Mouse (Mus musculus) cerebellum, postnatal 14 days (tissue): ENCODE data around the gene Fxr2.

Experiments used
- DNase-seq, 2 experiments: peaks; one replicate each; pipeline ENCODE4 v3.0.0; 2021; ENCODE audit warnings: mixed read lengths in 2 of 2

Gene Fxr2

GRCm38 (mm10) chr11:69661221-69661881 is 28.6 kb downstream of the Fxr2 start:
- DNase-seq: peak in 1 of 2 experiments; percentile 43

DNA sequence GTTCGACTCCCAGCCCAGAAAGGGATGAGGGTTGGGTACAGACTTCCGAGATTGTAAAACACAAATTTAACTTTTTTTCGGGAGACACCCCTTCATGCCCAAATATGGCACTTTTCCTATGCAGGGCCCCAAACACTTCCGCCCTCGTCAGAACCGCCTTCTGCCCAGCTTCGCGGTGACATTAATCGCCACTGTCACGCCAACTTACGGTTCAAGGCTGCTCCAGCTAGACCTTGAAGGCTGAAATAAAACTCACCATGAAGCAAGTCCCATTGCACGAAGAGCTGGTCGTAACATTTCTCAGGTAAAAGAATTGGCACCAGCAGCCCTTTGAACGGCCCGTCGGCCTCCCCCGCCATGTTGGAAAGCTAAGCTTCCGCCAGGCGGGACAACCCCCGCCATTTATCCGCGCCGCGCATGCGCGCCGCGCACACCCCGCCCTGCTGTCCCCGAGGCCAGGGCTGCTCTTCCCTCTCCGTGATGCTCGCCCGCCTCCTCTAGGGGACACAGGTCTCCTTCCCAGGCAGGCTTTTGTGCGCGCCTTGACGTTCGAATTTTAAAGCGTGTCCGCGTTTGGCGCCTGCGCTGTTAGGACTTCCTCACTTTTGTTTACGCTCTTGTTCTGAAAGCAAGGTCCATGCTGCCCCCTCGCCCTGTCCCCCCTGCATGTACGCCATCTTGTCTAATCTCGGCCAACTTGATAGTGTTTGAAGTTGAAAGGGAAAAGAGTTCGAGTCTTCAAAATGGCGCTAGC is 29.6 kb downstream of the Fxr2 start, which contains the start of gene Mpdu1:
Gene Mpdu1, minus strand, starts transcription at position 430 of the 754 bp plus-strand sequence.
- DNase-seq: peak; percentile 95

DNA sequence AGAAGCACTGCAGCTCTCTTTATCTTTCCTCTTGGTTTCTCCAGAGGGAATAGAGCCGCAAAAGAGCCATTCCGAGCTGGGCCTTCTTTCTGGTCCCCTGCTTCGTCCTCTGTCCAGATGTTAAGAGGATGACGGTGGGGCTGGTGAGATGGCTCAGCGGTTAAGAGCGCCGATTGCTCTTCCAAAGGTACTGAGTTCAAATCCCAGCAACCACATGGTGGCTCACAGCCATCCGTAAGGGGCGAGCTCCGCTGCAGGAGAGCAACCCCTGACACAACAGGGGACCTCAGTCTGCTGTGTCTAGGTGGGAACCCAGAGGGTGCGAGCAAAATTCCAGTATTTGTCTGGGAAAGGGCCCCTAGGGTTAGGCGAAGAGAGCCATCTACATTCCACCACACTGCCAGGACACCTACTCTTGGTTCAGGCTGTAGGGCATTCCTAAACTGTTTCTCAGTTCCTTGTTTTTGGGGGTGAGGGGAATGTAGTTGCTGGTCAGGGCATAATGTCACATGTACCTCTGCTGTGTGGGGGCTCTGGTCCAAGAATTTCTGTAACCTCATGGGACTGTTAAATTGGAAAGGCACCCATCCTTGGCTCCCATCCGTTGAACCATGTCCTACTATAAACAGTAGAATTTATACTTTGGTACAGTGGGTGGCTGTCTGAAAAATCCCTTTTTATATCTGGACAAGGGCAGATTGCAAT is 30.3 kb downstream of the Fxr2 start:
- peak in 1 of 2 experiments; percentile 50 for DNase-seq

GRCm38 (mm10) chr11:69663795-69664194 is 31.0 kb downstream of the Fxr2 start:
- no peak for DNase-seq

DNA sequence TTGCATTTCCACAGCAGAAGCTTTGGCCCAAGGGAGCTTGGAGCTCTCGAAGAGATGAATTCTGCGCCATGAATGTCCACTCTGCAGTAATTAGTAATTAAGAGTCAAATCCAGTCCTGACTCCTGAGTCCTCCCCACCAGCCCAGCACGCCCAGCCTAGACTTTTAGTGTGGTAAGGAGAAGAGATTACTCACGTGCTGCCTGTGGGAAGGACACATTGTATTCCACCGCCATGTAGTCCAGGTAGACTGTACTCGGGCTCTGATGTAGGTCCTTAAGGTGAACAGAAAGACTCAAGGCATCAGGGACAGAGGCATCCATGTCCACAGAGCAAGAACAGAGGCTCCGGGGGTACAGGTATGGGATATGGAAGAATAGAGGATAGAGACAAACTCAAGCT is 32.1 kb downstream of the Fxr2 start:
- DNase-seq: no peak

DNA sequence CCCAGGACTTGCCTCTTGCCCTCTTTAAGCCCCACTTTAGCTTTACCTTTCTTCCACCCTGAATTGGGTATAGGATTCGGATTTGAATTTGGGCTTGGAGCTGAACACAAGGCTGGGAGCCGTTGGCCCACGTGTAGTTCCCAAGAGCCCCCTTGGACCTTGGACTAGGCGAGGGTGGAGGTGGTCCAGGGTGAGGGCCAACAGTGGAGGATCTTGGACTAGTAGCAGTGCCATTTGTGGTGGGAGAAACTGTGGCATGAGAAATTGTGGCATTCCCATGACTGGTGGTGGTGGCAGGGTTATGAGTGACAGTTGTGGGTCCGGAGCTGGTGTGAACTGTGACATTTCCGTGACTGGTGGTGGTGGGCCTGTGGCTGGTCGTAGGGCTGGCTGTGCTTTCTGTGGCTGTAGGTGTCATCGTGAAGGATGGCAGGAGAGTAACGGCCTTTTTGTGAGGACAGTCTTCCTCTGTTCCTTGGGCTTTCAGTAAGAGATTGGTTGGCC is 32.7 kb downstream of the Fxr2 start:
- no peak for DNase-seq

DNA sequence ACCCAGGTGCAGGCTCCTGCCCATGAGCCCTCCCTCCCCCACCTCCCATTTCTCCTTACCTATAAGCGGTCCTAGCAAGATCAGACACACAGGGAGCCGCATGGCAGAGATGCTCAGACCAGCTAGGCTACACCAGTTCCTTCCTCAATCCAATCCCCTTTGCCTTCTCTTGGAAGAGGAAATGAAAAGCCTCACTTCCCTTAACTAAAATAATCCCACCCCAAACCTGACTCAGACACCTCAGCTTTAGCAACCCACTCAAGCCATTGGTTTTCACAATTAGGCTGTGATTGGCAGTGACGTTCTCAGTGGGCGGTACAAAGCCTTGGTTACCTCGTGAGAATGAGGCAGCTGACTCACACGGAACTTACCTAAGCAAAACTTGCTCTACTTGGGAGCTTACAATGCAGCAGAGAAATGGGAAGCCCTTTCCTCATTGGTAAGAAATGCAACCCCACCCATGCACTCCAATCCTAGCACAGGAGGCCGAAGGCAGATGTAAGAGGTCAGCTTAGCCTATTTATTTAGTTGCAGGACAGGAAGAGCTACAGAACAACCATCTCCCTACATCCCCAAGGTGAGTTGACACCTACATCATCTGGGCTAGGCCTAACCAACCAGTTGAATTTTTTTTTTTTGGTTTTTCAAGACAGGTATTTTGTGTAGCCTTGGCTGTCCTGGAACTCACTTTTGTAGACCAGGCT is 33.3 kb downstream of the Fxr2 start, which contains the start of gene Cd68:
Gene Cd68, minus strand, starts transcription at position 193 of the 704 bp plus-strand sequence.
- no peak for DNase-seq

- no peak for DNase-seq
Measured at GRCm38 (mm10) chr11:69666665-69667005, 33.8 kb downstream of the Fxr2 start.

DNA sequence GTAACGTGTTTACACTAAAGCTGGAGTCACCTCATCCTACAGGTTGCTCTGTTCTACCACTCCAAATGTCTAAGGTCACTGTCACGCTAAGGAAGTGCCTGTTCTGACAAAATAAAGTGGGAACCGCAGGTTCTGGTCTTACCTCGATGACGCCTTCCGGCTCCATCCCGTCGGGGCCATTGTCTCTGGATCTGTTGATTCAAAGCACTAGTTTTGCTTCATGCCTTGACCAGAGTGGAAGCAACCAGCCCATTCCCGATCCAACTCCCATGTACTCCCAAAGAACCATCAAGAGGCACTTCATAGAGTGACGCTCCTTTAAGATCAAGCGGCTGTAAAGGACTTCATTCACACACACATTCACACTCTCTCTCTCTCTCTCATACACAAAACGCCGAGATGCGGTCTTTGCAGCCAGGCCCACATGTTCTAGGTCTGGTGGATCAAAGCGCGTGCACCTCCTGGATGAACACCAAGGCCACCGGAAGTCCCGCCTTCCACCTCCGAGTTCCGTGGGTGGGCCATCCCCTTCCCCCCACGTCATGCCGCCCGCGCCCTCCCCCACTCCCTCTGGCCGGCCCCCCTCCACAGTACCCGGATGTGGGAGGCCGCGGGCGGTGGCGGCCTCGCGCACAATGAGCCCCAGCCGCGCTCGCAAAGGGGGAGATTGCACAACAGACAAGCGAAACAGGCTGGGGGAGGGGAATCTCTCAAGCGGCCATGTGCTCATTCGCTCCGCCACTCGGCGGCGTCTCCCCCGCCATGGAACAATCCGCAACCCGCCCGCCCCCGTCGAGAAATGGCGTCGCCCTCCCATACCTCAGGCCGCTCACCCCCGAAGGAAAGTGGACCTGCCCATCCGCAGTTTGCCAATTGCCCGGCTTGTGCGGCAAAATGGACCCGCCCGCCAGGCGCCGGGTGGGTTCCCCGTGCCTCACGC is 38.3 kb downstream of the Fxr2 start:
- DNase-seq: peak; percentile 97 to 98

DNA sequence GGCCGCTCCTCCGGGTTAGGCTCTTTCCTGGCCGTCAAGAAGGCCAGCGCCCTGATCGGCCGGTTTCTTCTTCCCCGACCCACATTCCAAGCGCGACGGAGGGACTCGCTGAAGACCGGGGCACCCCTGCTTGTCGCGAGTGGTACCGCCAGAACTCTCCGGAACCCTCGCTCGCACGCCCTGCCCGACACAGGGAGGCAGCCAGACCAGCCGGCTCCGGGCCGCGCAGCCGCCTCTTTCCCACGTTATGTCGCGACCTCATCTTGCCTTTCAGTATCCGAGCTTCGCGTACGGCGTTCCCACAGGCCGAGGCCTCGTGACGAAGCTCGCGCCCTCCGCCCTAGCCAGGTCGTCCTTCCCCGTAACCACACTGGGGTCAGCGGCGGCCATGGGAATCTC is 38.9 kb downstream of the Fxr2 start:
- DNase-seq: no peak

GRCm38 (mm10) chr11:69672211-69672706 is 39.5 kb downstream of the Fxr2 start, which contains the start of gene Eif4a1:
Gene Eif4a1, minus strand, starts transcription at chr11:69672423.
- peak; percentile 100 for DNase-seq

GRCm38 (mm10) chr11:69679144-69679543 is 46.4 kb downstream of the Fxr2 start:
- DNase-seq: no peak

- DNase-seq: peak in 1 of 2 experiments; percentile 29
Measured at GRCm38 (mm10) chr11:69680136-69680855, 47.5 kb downstream of the Fxr2 start.

GRCm38 (mm10) chr11:69681314-69682208 is 48.8 kb downstream of the Fxr2 start, which contains the start of gene Senp3:
Gene Senp3, minus strand, starts transcription at chr11:69682084.
- DNase-seq: peak; percentile 97 to 98

- peak in 1 of 2 experiments; percentile 46 for DNase-seq
Measured at GRCm38 (mm10) chr11:69682209-69682839, 49.5 kb downstream of the Fxr2 start.

GRCm38 (mm10) chr11:69682840-69683533 is 50.2 kb downstream of the Fxr2 start:
- peak; percentile 96 to 97 for DNase-seq

GRCm38 (mm10) chr11:69683576-69683975 is 50.8 kb downstream of the Fxr2 start:
- no peak for DNase-seq

GRCm38 (mm10) chr11:69684128-69684745 is 51.4 kb downstream of the Fxr2 start:
- peak; percentile 41 to 51 for DNase-seq
